Mouse (Mus musculus): ENCODE measurements around the gene Olfr725. TPM values are rescaled to one million over a fixed set of nuclear protein-coding genes. Genes with fewer than 3 reads are reported as not detected.

The Olfr725 gene
- polyA plus RNA-seq, 1 experiment from 2014 or later, result not detected

Other genes with a start within 250 kb of the Olfr725 start
- not detected in 2 replicates for gene Olfr722, start 138.4 kb downstream of the Olfr725 start, polyA plus RNA-seq (2015; fragmentation: Nextera tagmentation; extraction: Ambion mirVana)
- not detected in 2 replicates for gene Olfr723, start 108.6 kb downstream of the Olfr725 start, polyA plus RNA-seq (2015; fragmentation: Nextera tagmentation; extraction: Ambion mirVana)
- gene Olfr724, start 77.1 kb downstream of the Olfr725 start, polyA plus RNA-seq (2015; fragmentation: Nextera tagmentation; extraction: Ambion mirVana), result not detected in 2 replicates
- gene Olfr726, start 50.6 kb upstream of the Olfr725 start, polyA plus RNA-seq (2015; fragmentation: Nextera tagmentation; extraction: Ambion mirVana), result not detected in 2 replicates
- not detected in 2 replicates for gene Olfr727, start 82.8 kb upstream of the Olfr725 start, polyA plus RNA-seq (2015; fragmentation: Nextera tagmentation; extraction: Ambion mirVana)
- gene Olfr728, start 102.3 kb upstream of the Olfr725 start, polyA plus RNA-seq (2015; fragmentation: Nextera tagmentation; extraction: Ambion mirVana), result not detected in 2 replicates
- not detected in 2 replicates for gene Olfr729, start 112.5 kb upstream of the Olfr725 start, polyA plus RNA-seq (2015; fragmentation: Nextera tagmentation; extraction: Ambion mirVana)
- not detected in 2 replicates for gene Olfr730, start 147.8 kb upstream of the Olfr725 start, polyA plus RNA-seq (2015; fragmentation: Nextera tagmentation; extraction: Ambion mirVana)
- not detected in 2 replicates for gene Olfr731, start 201.5 kb upstream of the Olfr725 start, polyA plus RNA-seq (2015; fragmentation: Nextera tagmentation; extraction: Ambion mirVana)
- not detected in 2 replicates for gene Olfr732, start 243.8 kb upstream of the Olfr725 start, polyA plus RNA-seq (2015; fragmentation: Nextera tagmentation; extraction: Ambion mirVana)